ENCODE assay signal across 15 mouse cellular contexts in genomic region chr11:105920836-105921235, GRCm38 (mm10).
"Had no signal": no experiment of that assay in that cellular context is flagged by ENCODE, and none has a peak within 500 bp of the region (broad histone marks: within the 10 kb centered on the region; RNA-seq: fewer than 3 reads in every experiment).

No protein-coding gene starts in this region.

- H3K9ac ChIP-seq: limb, embryonic 12.5 days; limb, embryonic 15.5 days had no signal

- H3K9me3 ChIP-seq: limb, embryonic 12.5 days; limb, embryonic 15.5 days had no signal

- H3K4me2 ChIP-seq: limb, embryonic 12.5 days; limb, embryonic 15.5 days; midbrain, embryonic 11.5 days had no signal

- ATAC-seq: intestine, embryonic 16.5 days had no signal

- H3K27me3 ChIP-seq: limb, embryonic 12.5 days; limb, embryonic 15.5 days had no signal

- H3K4me1 ChIP-seq: limb, embryonic 12.5 days; limb, embryonic 15.5 days had no signal

- H3K27ac ChIP-seq: kidney, postnatal 0 days; limb, embryonic 12.5 days; limb, embryonic 15.5 days had no signal

- H3K4me3 ChIP-seq: limb, embryonic 12.5 days; limb, embryonic 15.5 days had no signal

- DNase-seq: kidney, adult 18-20 months; kidney, adult 9 months; kidney, postnatal 36 days; left cerebral cortex, postnatal 4 days; lung, adult 2 months; lung, postnatal 14 days; lung, postnatal 4 days; midbrain, embryonic 14.5 days; thymus, adult 2 months; thymus, postnatal 25 days had no signal
